Mouse (Mus musculus): ENCODE data around the gene Pip4k2c. TPM values are rescaled to one million over a fixed set of nuclear protein-coding genes. Genes with fewer than 3 reads are reported as not detected.
"Not testable (repeated sequence)": the region's sequence is repeated elsewhere in the genome, so short reads cannot be mapped to it uniquely, and the experiment has no call there.

Gene Pip4k2c
- total and polyA plus RNA-seq, 3 experiments: 126 to 141 (median 130) TPM

DNA sequence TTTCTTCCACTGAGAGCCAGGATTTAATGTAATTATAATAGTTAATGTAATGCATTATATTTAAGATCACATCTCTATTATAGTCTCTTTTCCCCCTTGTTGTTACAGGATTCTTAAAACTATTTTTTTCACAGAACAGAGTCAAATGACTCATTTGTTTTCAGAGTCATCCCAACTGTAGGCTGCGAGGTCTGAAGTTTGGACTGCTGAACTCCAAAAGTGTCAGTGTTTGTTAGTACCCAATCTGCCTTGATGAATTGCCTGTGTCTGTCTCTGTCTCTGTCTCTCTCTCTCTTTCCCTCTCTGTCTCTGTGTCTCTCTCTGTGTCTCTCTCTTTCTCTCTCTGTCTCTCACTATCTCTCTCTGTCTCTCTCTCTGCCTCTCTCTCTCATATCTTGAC lies 54.9 kb downstream of the Pip4k2c start:
- ATAC-seq (ENCODE audit: extremely low read depth, insufficient number of reproducible peaks, low FRiP score, poor library complexity, severe bottlenecking): no peak
- H3K9me3 ChIP-seq (replicated peaks): peaks cover 8% of the 10 kb centered on the region
- no peaks in the 10 kb centered on the region for H3K27me3 ChIP-seq (ENCODE audit: insufficient read depth, low read length)
- H3K4me3 ChIP-seq (ENCODE audit: low read depth, low read length): no peak overlapping the region
- no peak for TF ChIP-seq TAL1 (conservative IDR thresholded peaks at IDR 0.05; ENCODE audit: low read depth, low read length)
- no peak for TF ChIP-seq POLR2AphosphoS5 (IDR thresholded peaks at IDR 0.05; ENCODE audit: insufficient replicate concordance, low read depth, low read length)
- TF ChIP-seq GATA2 (IDR thresholded peaks at IDR 0.05; ENCODE audit: borderline replicate concordance, low read depth, low read length): no peak
- DNase-seq (ENCODE audit: low spot score): no peak
- H3K36me3 ChIP-seq (replicated peaks): no peaks in the 10 kb centered on the region
- peaks cover 21% of the 10 kb centered on the region for H3K4me1 ChIP-seq (ENCODE audit: insufficient read depth, low read depth, low read length)

DNA sequence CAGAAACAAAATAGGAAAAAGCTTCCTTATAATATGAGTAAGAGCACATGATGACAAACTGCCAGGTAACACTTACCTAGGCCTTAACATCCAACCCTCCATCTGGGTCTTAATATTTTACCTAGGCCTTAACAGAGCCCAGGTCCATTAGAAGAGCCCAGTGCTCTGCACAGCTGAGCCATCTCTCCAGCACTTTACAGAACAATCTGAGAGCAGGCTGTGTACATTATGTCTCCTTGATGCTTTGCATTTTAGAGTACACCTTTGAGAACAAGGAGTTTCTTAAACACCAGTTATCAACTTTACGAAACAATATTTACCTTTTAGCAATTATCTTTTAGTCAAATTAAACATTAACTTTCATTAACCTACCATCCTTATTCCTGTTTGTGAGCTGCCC lies 55.3 kb downstream of the Pip4k2c start:
- peaks cover 8% of the 10 kb centered on the region for H3K9me3 ChIP-seq (replicated peaks)
- H3K27me3 ChIP-seq (ENCODE audit: insufficient read depth, low read length): no peaks in the 10 kb centered on the region
- TF ChIP-seq CTCF (IDR thresholded peaks at IDR 0.05; ENCODE audit: low read depth, low read length) (no peak), GATA1 (IDR thresholded peaks at IDR 0.05; ENCODE audit: borderline replicate concordance, low read length) (no peak), GATA2 (IDR thresholded peaks at IDR 0.05; ENCODE audit: borderline replicate concordance, low read depth, low read length) (no peak), POLR2AphosphoS5 (IDR thresholded peaks at IDR 0.05; ENCODE audit: insufficient replicate concordance, low read depth, low read length) (no peak), TAL1 (conservative IDR thresholded peaks at IDR 0.05; ENCODE audit: low read depth, low read length) (no peak)
- DNase-seq (ENCODE audit: low spot score) (no peak), ATAC-seq (ENCODE audit: extremely low read depth, insufficient number of reproducible peaks, low FRiP score, poor library complexity, severe bottlenecking) (no peak)
- H3K36me3 ChIP-seq (replicated peaks): no peaks in the 10 kb centered on the region
- peaks cover 21% of the 10 kb centered on the region for H3K4me1 ChIP-seq (ENCODE audit: insufficient read depth, low read depth, low read length)
- H3K4me3 ChIP-seq (ENCODE audit: low read depth, low read length): no peak overlapping the region

GRCm38 (mm10) chr10:127154652-127155051 lies 56.7 kb downstream of the Pip4k2c start:
- DNase-seq (ENCODE audit: low spot score): no peak
- no peak for ATAC-seq (ENCODE audit: extremely low read depth, insufficient number of reproducible peaks, low FRiP score, poor library complexity, severe bottlenecking)

GRCm38 (mm10) chr10:127154241-127154640 lies 57.1 kb downstream of the Pip4k2c start:
- no peaks in the 10 kb centered on the region for H3K27me3 ChIP-seq (ENCODE audit: insufficient read depth, low read length)
- TF ChIP-seq GATA1 (IDR thresholded peaks at IDR 0.05; ENCODE audit: borderline replicate concordance, low read length) (no peak), TAL1 (conservative IDR thresholded peaks at IDR 0.05; ENCODE audit: low read depth, low read length) (no peak), CTCF (IDR thresholded peaks at IDR 0.05; ENCODE audit: low read depth, low read length) (no peak), GATA2 (IDR thresholded peaks at IDR 0.05; ENCODE audit: borderline replicate concordance, low read depth, low read length) (no peak), POLR2AphosphoS5 (IDR thresholded peaks at IDR 0.05; ENCODE audit: insufficient replicate concordance, low read depth, low read length) (no peak)
- peaks cover 16% of the 10 kb centered on the region for H3K4me1 ChIP-seq (ENCODE audit: insufficient read depth, low read depth, low read length)
- H3K36me3 ChIP-seq (replicated peaks): no peaks in the 10 kb centered on the region
- H3K4me3 ChIP-seq (ENCODE audit: low read depth, low read length): no peak overlapping the region
- ATAC-seq (ENCODE audit: extremely low read depth, insufficient number of reproducible peaks, low FRiP score, poor library complexity, severe bottlenecking) (no peak), DNase-seq (ENCODE audit: low spot score) (no peak)
- H3K9me3 ChIP-seq (replicated peaks): peaks cover 8% of the 10 kb centered on the region

More at GRCm38 (mm10) chr10:127154652-127155051, 56.7 kb downstream of the Pip4k2c start:
- H3K9me3 ChIP-seq (replicated peaks): peaks cover 8% of the 10 kb centered on the region
- no peak for TF ChIP-seq GATA1 (IDR thresholded peaks at IDR 0.05; ENCODE audit: borderline replicate concordance, low read length)
- no peak for TF ChIP-seq POLR2AphosphoS5 (IDR thresholded peaks at IDR 0.05; ENCODE audit: insufficient replicate concordance, low read depth, low read length)
- TF ChIP-seq TAL1 (conservative IDR thresholded peaks at IDR 0.05; ENCODE audit: low read depth, low read length): no peak
- no peak for TF ChIP-seq GATA2 (IDR thresholded peaks at IDR 0.05; ENCODE audit: borderline replicate concordance, low read depth, low read length)
- TF ChIP-seq CTCF (IDR thresholded peaks at IDR 0.05; ENCODE audit: low read depth, low read length): no peak
- H3K4me1 ChIP-seq (ENCODE audit: insufficient read depth, low read depth, low read length): peaks cover 18% of the 10 kb centered on the region
- H3K27me3 ChIP-seq (ENCODE audit: insufficient read depth, low read length): no peaks in the 10 kb centered on the region
- H3K4me3 ChIP-seq (ENCODE audit: low read depth, low read length): no peak overlapping the region
- H3K36me3 ChIP-seq (replicated peaks): no peaks in the 10 kb centered on the region

DNA sequence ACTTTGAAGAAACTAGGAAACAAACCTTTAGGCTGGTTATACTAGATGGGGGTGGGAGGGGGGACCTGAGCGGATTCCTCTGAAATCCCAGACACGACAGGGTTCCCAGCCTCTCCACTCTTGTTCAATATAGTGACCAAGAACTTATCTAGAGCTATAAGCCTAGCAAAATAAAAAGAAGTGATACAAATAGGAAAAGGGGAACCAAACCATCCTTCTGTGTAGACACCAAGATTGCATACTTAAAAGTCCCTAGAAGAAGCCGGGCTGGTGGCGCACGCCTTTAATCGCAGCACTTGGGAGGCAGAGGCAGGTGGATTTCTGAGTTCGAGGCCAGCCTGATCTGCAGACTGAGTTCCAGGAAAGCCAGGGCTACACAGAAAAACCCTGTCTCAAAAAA lies 58.1 kb downstream of the Pip4k2c start:
- Histone ChIP-seq H3K4me1 (ENCODE audit: insufficient read depth, low read depth, low read length) (peaks cover 9% of the 10 kb centered on the region), H3K36me3 (replicated peaks) (no peaks in the 10 kb centered on the region), H3K4me3 (ENCODE audit: low read depth, low read length) (no peak overlapping the region), H3K27me3 (ENCODE audit: insufficient read depth, low read length) (no peaks in the 10 kb centered on the region), H3K9me3 (replicated peaks) (peaks cover 8% of the 10 kb centered on the region)
- ATAC-seq (ENCODE audit: extremely low read depth, insufficient number of reproducible peaks, low FRiP score, poor library complexity, severe bottlenecking): no peak
- DNase-seq (ENCODE audit: low spot score): no peak
- TF ChIP-seq CTCF (IDR thresholded peaks at IDR 0.05; ENCODE audit: low read depth, low read length): no peak
- no peak for TF ChIP-seq GATA2 (IDR thresholded peaks at IDR 0.05; ENCODE audit: borderline replicate concordance, low read depth, low read length)
- no peak for TF ChIP-seq POLR2AphosphoS5 (IDR thresholded peaks at IDR 0.05; ENCODE audit: insufficient replicate concordance, low read depth, low read length)
- TF ChIP-seq GATA1 (IDR thresholded peaks at IDR 0.05; ENCODE audit: borderline replicate concordance, low read length): no peak
- TF ChIP-seq TAL1 (conservative IDR thresholded peaks at IDR 0.05; ENCODE audit: low read depth, low read length): no peak

DNA sequence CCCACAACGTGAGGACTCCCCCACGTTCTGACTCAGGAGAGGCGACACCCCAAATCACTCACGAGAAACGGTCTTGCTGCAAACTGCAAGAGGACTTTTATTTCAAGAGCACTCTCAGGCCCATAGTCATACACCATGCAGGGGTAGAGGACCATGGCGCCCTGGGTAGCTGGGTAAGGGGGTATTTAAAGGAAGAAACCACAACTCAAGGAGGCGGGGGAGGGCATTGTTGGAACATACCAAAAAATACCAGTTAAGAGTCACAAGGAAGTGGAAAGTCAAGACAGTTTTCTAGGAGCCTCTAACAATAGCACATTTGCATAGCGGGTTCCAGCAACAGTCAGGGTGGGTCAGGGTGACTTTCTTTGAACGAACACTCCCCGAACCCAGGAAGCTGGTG lies 58.8 kb downstream of the Pip4k2c start:
- H3K27me3 ChIP-seq (ENCODE audit: insufficient read depth, low read length); H3K9me3 ChIP-seq (replicated peaks); ATAC-seq (ENCODE audit: extremely low read depth, insufficient number of reproducible peaks, low FRiP score, poor library complexity, severe bottlenecking); H3K36me3 ChIP-seq (replicated peaks); H3K4me3 ChIP-seq (ENCODE audit: low read depth, low read length); H3K4me1 ChIP-seq (ENCODE audit: insufficient read depth, low read depth, low read length); DNase-seq (ENCODE audit: low spot score): not testable (repeated sequence)

- not testable (repeated sequence) for H3K4me1 ChIP-seq (ENCODE audit: insufficient read depth, low read depth, low read length); H3K4me3 ChIP-seq (ENCODE audit: low read depth, low read length); ATAC-seq (ENCODE audit: extremely low read depth, insufficient number of reproducible peaks, low FRiP score, poor library complexity, severe bottlenecking); DNase-seq (ENCODE audit: low spot score); H3K9me3 ChIP-seq (replicated peaks); H3K36me3 ChIP-seq (replicated peaks); H3K27me3 ChIP-seq (ENCODE audit: insufficient read depth, low read length)
Observed at GRCm38 (mm10) chr10:127151233-127151632, 60.2 kb downstream of the Pip4k2c start.

Data from G1E (cell line).